Mouse (Mus musculus) cerebellum, adult 9-11 months (tissue): Measurements from ENCODE around the gene Gstm4.
"Not testable (repeated sequence)": the region's sequence is repeated elsewhere in the genome, so short reads cannot be mapped to it uniquely, and the experiment has no call there.

Experiments used
- DNase-seq: peaks from one replicate; pipeline ENCODE4 v3.0.0; 2022

The Gstm4 gene

DNA sequence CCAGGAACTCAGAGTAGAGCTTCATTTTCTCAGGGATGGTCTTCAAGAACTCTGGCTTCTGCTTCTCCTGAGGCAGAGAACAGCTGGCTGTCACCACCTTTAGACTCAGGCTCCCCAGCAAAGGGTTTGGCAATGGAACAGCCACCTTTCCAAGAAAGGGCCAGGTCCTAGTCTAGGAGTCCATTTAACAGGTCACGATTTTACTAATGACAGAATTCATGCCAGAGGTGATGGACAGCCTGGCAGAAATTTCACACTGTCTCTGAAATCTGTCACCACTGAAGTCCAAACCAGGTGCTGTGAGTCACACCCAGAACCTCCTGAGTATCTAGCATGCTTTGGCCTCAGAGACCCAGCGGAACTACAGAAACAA, 29.7 kb downstream of the Gstm4 start:
- no peak for DNase-seq

GRCm38 (mm10) chr3:108014098-108014973, 30.4 kb downstream of the Gstm4 start:
- DNase-seq = no peak

GRCm38 (mm10) chr3:108013331-108013871, 31.3 kb downstream of the Gstm4 start:
- DNase-seq = no peak

DNA sequence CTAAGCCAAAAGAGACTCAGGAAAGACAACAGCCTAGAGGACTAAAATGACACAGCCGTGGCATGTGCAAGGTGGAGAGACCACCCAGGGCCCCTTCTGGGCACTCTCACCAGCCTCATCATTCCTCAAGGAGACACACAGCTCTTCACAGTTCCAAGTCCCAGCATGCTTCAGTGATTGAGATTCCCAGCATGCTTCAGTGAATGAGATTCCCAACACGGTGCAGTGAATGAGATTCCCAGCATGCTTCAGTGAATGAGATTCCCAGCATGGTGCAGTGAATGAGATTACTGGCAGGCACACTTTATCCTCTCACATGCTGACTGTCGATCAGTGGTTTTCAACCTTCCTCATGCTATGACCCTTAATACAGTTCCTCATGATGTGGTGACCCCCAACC, 33.1 kb downstream of the Gstm4 start:
- DNase-seq = no peak

DNA sequence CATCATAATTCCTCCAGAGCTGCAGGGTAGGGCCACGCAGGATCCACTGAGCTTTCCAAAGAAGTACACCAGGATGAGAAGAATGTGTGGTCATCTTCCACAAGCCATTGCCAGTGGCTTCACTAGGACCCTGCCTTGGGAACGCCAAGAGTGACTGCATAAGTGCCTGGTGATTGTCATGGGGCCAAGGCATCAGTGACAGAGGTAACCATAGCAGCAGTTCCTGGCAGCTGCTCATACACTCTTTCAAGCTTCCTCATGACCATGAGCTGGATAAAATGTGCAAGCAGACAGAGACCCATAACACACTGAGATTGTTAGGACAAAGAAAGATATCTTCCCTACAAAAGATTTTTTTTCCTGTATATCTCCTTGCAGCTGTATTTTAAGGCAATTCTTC, 34.4 kb downstream of the Gstm4 start:
- no peak for DNase-seq

- no peak for DNase-seq
These were observed 42.7 kb downstream of the Gstm4 start for GRCm38 (mm10) chr3:108002021-108002420.

DNA sequence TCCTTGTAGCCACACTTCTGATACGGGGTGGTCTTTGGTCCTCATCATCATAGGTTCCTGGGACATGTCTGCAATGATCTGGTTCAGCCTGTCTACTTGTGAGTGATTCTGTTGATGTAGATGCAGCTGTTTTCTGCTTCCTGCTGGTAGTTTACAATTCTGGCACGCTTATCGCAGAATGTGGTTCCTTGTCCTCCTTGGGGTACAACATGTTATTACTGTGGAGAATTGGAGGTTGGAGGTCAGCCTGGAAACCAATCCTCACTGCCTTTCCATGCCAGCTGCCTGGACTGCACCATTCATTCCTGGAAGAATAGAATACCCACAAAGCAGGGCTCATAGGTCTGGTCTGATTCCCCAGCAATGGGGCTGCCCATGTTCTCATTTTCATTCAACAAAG, 45.2 kb downstream of the Gstm4 start:
- no peak for DNase-seq

GRCm38 (mm10) chr3:107998591-107998990, 46.1 kb downstream of the Gstm4 start:
- DNase-seq = no peak

DNA sequence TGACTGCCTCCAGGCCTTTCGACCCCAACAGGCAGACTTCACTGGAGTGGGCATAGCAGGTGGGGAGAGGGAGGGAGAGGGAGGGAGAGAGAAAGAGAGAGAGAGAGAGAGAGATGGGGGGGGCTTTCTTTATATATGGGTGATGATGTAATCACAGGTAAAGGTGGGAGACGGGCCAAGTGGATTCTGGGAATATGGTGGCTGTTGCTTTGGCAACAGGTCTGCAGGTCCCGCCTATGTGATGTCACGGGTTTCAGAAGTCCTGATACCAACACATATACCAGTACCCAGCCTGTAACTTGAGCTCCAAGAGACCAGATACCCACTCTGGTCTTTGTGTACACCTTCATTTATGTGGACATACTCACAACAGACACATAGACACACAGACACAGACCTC, 48.1 kb downstream of the Gstm4 start:
- no peak for DNase-seq

DNA sequence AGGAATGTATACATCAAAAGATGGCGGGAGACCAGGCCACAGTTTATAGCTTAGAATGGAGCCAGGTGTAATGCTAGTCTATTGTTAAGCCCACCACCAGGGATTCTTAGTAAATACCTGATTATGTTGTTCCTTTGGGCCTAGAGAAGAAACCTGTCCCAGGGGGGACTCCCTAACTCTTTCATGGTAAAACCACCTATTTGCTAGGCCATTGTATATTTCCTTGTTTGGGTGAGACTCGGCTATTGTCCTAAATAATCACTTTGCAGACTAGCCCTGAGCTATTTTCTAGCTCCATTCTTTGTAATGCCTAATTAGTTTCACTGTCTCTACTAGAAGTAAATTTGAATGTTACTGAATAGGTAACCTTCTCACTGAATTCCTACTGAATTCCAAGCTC, 48.7 kb downstream of the Gstm4 start:
- DNase-seq = not testable (repeated sequence)
